14 mouse cellular contexts compared by ENCODE assay signal in genomic region chr7:34596531-34597235, GRCm38 (mm10). TPM values are rescaled to one million over a fixed set of nuclear protein-coding genes. Genes with fewer than 3 reads are reported as not detected.
A peak's percentile ranks its signal among the peaks of the same experiment; 100 is the strongest.
DNase-seq lines count a peak whose midpoint lies in the region; ATAC-seq lines count a peak whose summit lies in the region.
"Had no signal": no experiment of that assay in that cellular context is flagged by ENCODE, and none has a peak within 500 bp of the region (broad histone marks: within the 10 kb centered on the region; RNA-seq: fewer than 3 reads in every experiment).

No protein-coding gene starts in this region.

- H3K4me2 ChIP-seq in embryonic facial prominence, embryonic 11.5 days (ENCODE audit: low read depth, low read length), result no peak overlapping the region
- no peak overlapping the region for H3K4me2 ChIP-seq in hindbrain, embryonic 13.5 days
- peak overlapping the region; percentile 16 for H3K4me2 ChIP-seq in limb, embryonic 12.5 days
- H3K4me2 ChIP-seq: heart, embryonic 15.5 days had no signal

- H3K36me3 ChIP-seq in embryonic facial prominence, embryonic 11.5 days (replicated peaks; ENCODE audit: control insufficient read depth, insufficient read depth, low read depth, low read length), result no peaks in the 10 kb centered on the region
- H3K36me3 ChIP-seq in hindbrain, embryonic 13.5 days, result no peaks in the 10 kb centered on the region
- H3K36me3 ChIP-seq in limb, embryonic 12.5 days, result no peaks in the 10 kb centered on the region
- H3K36me3 ChIP-seq: heart, embryonic 15.5 days had no signal

- peaks cover 4% of the 10 kb centered on the region; the same call in 1 of the 2 replicates for H3K4me1 ChIP-seq in embryonic facial prominence, embryonic 11.5 days (ENCODE audit: control insufficient read depth, insufficient read depth, low read length)
- H3K4me1 ChIP-seq in hindbrain, embryonic 13.5 days (replicated peaks), result peaks cover 24% of the 10 kb centered on the region
- H3K4me1 ChIP-seq in limb, embryonic 12.5 days (replicated peaks), result peaks cover 44% of the 10 kb centered on the region

- peak overlapping the region; percentile 14; the same call in 1 of the 2 replicates for H3K9ac ChIP-seq in embryonic facial prominence, embryonic 11.5 days (replicated peaks; ENCODE audit: low read length)
- H3K9ac ChIP-seq in hindbrain, embryonic 13.5 days, result no peak overlapping the region
- H3K9ac ChIP-seq in limb, embryonic 12.5 days (replicated peaks), result no peak overlapping the region
- H3K9ac ChIP-seq: heart, embryonic 15.5 days had no signal

- peak overlapping the region; percentile 29; the same call in 1 of the 2 replicates for H3K27ac ChIP-seq in embryonic facial prominence, embryonic 11.5 days (replicated peaks; ENCODE audit: low read depth, low read length)
- peak overlapping the region; percentile 35 for H3K27ac ChIP-seq in hindbrain, embryonic 13.5 days
- peak overlapping the region; percentile 92 for H3K27ac ChIP-seq in limb, embryonic 12.5 days
- H3K27ac ChIP-seq: heart, embryonic 15.5 days had no signal

- no peaks in the 10 kb centered on the region for H3K27me3 ChIP-seq in embryonic facial prominence, embryonic 11.5 days (ENCODE audit: control insufficient read depth, insufficient read depth, low read length)
- no peaks in the 10 kb centered on the region for H3K27me3 ChIP-seq in hindbrain, embryonic 13.5 days
- no peaks in the 10 kb centered on the region for H3K27me3 ChIP-seq in limb, embryonic 12.5 days
- H3K27me3 ChIP-seq: heart, embryonic 15.5 days had no signal

- no peak for ATAC-seq in embryonic facial prominence, embryonic 11.5 days (replicated peaks; ENCODE audit: insufficient number of reproducible peaks, low FRiP score, low TSS enrichment, low read depth)
- ATAC-seq in hindbrain, embryonic 13.5 days (ENCODE audit: low FRiP score), result no peak
- ATAC-seq in limb, embryonic 12.5 days (ENCODE audit: insufficient number of reproducible peaks, insufficient read depth, low FRiP score, low TSS enrichment, low read depth), result peak; percentile 69; the same call in 1 of the 2 replicates

- H3K4me3 ChIP-seq in embryonic facial prominence, embryonic 11.5 days (ENCODE audit: low read depth, low read length), result no peak overlapping the region
- no peak overlapping the region for H3K4me3 ChIP-seq in hindbrain, embryonic 13.5 days
- H3K4me3 ChIP-seq in limb, embryonic 12.5 days (replicated peaks), result no peak overlapping the region
- H3K4me3 ChIP-seq: heart, embryonic 15.5 days; myocyte had no signal

- 23% methylated on average over 14 of the region's 14 CpGs for WGBS in embryonic facial prominence, embryonic 11.5 days
- WGBS in hindbrain, embryonic 13.5 days, result 49% methylated on average over 12 of the region's 14 CpGs
- WGBS in limb, embryonic 12.5 days, result 11% methylated on average over 14 of the region's 14 CpGs

- peak; percentile 43 for DNase-seq in kidney, adult 11 months
- DNase-seq in kidney, adult 18-20 months, result no peak
- peak; percentile 54 for DNase-seq in embryonic facial prominence, embryonic 11.5 days (ENCODE audit: low spot score)
- DNase-seq in ovary, adult 18-20 months (ENCODE audit: low spot score), result no peak
- no peak for DNase-seq in heart, adult 8-10 months (ENCODE audit: low spot score)
- DNase-seq in heart, adult 18-20 months, result no peak
- DNase-seq: adrenal gland, postnatal 14 days; cerebellum, adult 8-10 months; lung, adult 2 months; right cerebral cortex, postnatal 4 days had no signal

- H3K9me3 ChIP-seq in embryonic facial prominence, embryonic 11.5 days (replicated peaks; ENCODE audit: control insufficient read depth, low read length), result no peaks in the 10 kb centered on the region
- no peaks in the 10 kb centered on the region for H3K9me3 ChIP-seq in hindbrain, embryonic 13.5 days
- H3K9me3 ChIP-seq in limb, embryonic 12.5 days, result no peaks in the 10 kb centered on the region
- H3K9me3 ChIP-seq: heart, embryonic 15.5 days had no signal

RNA-seq across cellular contexts. Expression of gene Kctd15, which starts 59.8 kb away (rescaled TPM):
- 20.7 and 27.6 TPM in 2 replicates for polyA plus RNA-seq in embryonic facial prominence, embryonic 11.5 days (2014; fragmentation: Nextera tagmentation; extraction: Ambion mirVana)
- 33.7 and 36.0 TPM in 2 replicates for polyA plus RNA-seq in hindbrain, embryonic 13.5 days (2015; fragmentation: Nextera tagmentation; extraction: Ambion mirVana)
- 63.8 and 66.6 TPM in 2 replicates for polyA plus RNA-seq in limb, embryonic 12.5 days (2016; fragmentation: Nextera tagmentation; extraction: Ambion mirVana)
- 1 to 10 TPM; 2.4 to 3.9 (median 3.2) TPM for total RNA-seq in heart, adult 8-10 months (2022)
- 1 to 10 TPM; 3.3 to 3.6 TPM for total RNA-seq in heart, adult 18-20 months (2021)

Comparison
In these comparisons a context has a peak if more than half of its experiments do, and no peak if none do; other contexts are left out.
1. DNase-seq: peak in kidney, adult 11 months (single experiment) and embryonic facial prominence, embryonic 11.5 days (single experiment); none in kidney, adult 18-20 months (single experiment), ovary, adult 18-20 months (single experiment), heart, adult 8-10 months (single experiment) and heart, adult 18-20 months (0 of 2).
2. H3K27ac ChIP-seq: peak in every context shown above with its lines; median percentile 92 in limb, embryonic 12.5 days; 35 in hindbrain, embryonic 13.5 days; 29 in embryonic facial prominence, embryonic 11.5 days.